Mouse (Mus musculus) lung, postnatal 4 days (tissue): ENCODE data around the gene Grip2.

Experiments used
- DNase-seq, 2 experiments: peaks; one replicate each; pipeline ENCODE4 v3.0.0; 2021

The Grip2 gene

GRCm38 (mm10) chr6:91827016-91827570 is at the start of gene Grip2:
Grip2 (minus strand) TSS chr6:91827250.
- DNase-seq: no peak

- DNase-seq: no peak
These were observed 45.7 kb upstream of the Grip2 start for GRCm38 (mm10) chr6:91872781-91873180.

- DNase-seq: no peak
These were observed 41.0 kb upstream of the Grip2 start for GRCm38 (mm10) chr6:91868091-91868490.

- no peak for DNase-seq
These were observed 38.6 kb upstream of the Grip2 start for GRCm38 (mm10) chr6:91865601-91866000.

GRCm38 (mm10) chr6:91864595-91864994 is 37.5 kb upstream of the Grip2 start:
- no peak for DNase-seq

GRCm38 (mm10) chr6:91862848-91863247 is 35.8 kb upstream of the Grip2 start:
- DNase-seq: no peak

- no peak for DNase-seq
These were observed 31.3 kb upstream of the Grip2 start for GRCm38 (mm10) chr6:91858339-91858738.

- peak in 1 of 2 experiments; percentile 36 for DNase-seq
These were observed 25.5 kb upstream of the Grip2 start for GRCm38 (mm10) chr6:91852550-91852949.

- DNase-seq: no peak
These were observed 16.6 kb upstream of the Grip2 start for GRCm38 (mm10) chr6:91843628-91844153.

GRCm38 (mm10) chr6:91842897-91843627 is 16.0 kb upstream of the Grip2 start:
- no peak for DNase-seq

GRCm38 (mm10) chr6:91839010-91839871 is 12.2 kb upstream of the Grip2 start:
- peak; percentile 70 for DNase-seq

- DNase-seq: no peak
These were observed 5.9 kb upstream of the Grip2 start for GRCm38 (mm10) chr6:91832863-91833440.

- DNase-seq: no peak
These were observed 876 bp upstream of the Grip2 start for GRCm38 (mm10) chr6:91827926-91828325.

GRCm38 (mm10) chr6:91818271-91818670 is 8.8 kb downstream of the Grip2 start:
- DNase-seq: no peak

- no peak for DNase-seq
These were observed 11.1 kb downstream of the Grip2 start for GRCm38 (mm10) chr6:91815976-91816375.

- no peak for DNase-seq
These were observed 13.4 kb downstream of the Grip2 start for GRCm38 (mm10) chr6:91813611-91814010.

GRCm38 (mm10) chr6:91810007-91810406 is 17.0 kb downstream of the Grip2 start:
- no peak for DNase-seq

- DNase-seq: no peak
These were observed 19.0 kb downstream of the Grip2 start for GRCm38 (mm10) chr6:91808022-91808421.

GRCm38 (mm10) chr6:91807169-91807568 is 19.9 kb downstream of the Grip2 start:
- DNase-seq: no peak

- DNase-seq: no peak
These were observed 22.9 kb downstream of the Grip2 start for GRCm38 (mm10) chr6:91804177-91804576.

GRCm38 (mm10) chr6:91798496-91798895 is 28.6 kb downstream of the Grip2 start:
- no peak for DNase-seq

GRCm38 (mm10) chr6:91796736-91797135 is 30.3 kb downstream of the Grip2 start:
- DNase-seq: no peak

GRCm38 (mm10) chr6:91796064-91796463 is 31.0 kb downstream of the Grip2 start:
- DNase-seq: no peak
